Mouse (Mus musculus): Measurements from ENCODE around the gene Endov. TPM values are rescaled to one million over a fixed set of nuclear protein-coding genes. Genes with fewer than 3 reads are reported as not detected.

Gene Endov
- 10 to 100 TPM; 35.8 to 35.9 TPM for total RNA-seq (2021)
- long read RNA-seq, experiment 1, full-length matches to known transcripts, result 2 of 13 reads
- long read RNA-seq, experiment 1, partial matches to known transcripts, result 2 of 13 reads
- long read RNA-seq, experiment 1, other reads (novel, unspliced or antisense), result 9 of 13 reads
- long read RNA-seq, experiment 2, full-length matches to known transcripts, result 6 of 26 reads
- long read RNA-seq, experiment 2, partial matches to known transcripts, result 4 of 26 reads
- long read RNA-seq, experiment 2, other reads (novel, unspliced or antisense), result 16 of 26 reads

DNA sequence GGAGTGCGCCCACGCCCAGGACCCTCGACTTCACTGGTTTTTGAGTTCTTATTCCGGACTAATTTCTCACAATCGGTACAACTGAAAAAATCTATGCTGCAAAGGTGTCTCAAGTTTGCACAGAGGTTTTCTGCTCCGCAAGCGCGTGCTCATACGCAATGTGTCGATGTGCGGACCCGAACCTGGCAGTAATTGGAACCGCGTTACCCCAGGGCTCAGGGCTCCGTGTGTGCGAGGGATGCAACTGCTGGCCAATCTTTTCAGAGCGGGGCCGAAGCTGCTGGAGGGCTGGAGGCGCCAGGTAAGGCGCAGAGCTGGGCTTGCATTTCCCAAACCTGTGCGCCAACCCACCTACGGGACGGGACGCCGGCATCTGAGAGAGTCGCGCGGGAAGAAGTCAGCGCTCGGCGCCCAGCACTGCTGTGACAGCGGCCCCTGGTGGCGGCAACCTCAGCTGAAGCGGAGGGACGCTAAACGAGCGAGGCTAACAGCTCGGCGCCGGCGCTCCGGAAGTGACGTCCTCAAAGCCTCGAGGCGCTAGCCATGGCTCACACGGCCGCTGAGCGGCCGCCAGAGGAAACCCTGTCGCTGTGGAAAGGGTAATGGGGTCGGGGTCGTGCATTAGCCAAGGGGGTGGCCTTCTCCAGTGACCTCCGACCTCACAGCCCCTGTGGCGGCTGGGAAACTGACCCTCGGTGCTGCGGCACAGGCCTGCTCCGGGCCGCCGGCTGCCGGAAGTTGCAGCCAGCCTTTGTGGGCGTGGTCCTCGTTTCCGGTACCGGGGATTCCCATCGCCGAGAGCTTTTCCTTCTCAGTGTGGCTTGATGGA lies at the start of gene Endov:
Gene Endov (plus strand): TSS at position 487 of the 829 bp plus-strand sequence.
- TF ChIP-seq CTCF (conservative IDR thresholded peaks at IDR 0.05), result peak; percentile 99
- Histone ChIP-seq H3K4me3 (peak within 1 kb of the TSS; percentile 55), H3K27ac (peak within 1 kb of the TSS; percentile 99)
- DNase-seq (ENCODE audit: low spot score in 2 of 2), result peak; percentile 96 to 99

- TF ChIP-seq CTCF (conservative IDR thresholded peaks at IDR 0.05), result peak; percentile 48
- DNase-seq (ENCODE audit: low spot score in 2 of 2), result no peak
- no peak overlapping the region for H3K27ac ChIP-seq
- H3K4me3 ChIP-seq, result no peak overlapping the region
These were observed 48.9 kb upstream of the Endov start for GRCm38 (mm10) chr11:119442199-119442598.

DNA sequence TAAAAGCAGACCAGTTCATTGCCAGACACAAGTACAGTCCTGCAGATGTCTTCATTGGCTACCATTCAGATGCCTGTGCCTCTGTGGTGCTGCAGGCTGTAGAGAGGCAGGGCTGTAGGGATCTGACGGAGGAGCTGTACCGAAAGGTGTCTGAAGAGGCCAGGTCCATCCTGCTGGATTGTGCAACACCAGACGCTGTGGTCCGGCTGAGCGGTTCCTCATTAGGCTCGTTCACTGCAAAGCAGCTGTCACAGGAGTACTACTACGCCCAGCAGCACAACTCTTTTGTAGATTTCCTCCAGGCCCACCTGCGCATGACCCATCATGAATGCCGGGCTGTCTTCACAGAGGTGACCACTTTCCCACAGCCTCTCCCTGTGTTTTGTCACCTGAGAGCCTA lies 47.7 kb upstream of the Endov start:
- H3K27ac ChIP-seq, result no peak overlapping the region
- no peak overlapping the region for H3K4me3 ChIP-seq
- TF ChIP-seq CTCF (conservative IDR thresholded peaks at IDR 0.05), result no peak
- no peak for DNase-seq (ENCODE audit: low spot score in 2 of 2)

GRCm38 (mm10) chr11:119456097-119456496 lies 35.0 kb upstream of the Endov start:
- no peak overlapping the region for H3K27ac ChIP-seq
- TF ChIP-seq CTCF (conservative IDR thresholded peaks at IDR 0.05), result no peak
- H3K4me3 ChIP-seq, result no peak overlapping the region
- no peak for DNase-seq (ENCODE audit: low spot score in 2 of 2)

DNA sequence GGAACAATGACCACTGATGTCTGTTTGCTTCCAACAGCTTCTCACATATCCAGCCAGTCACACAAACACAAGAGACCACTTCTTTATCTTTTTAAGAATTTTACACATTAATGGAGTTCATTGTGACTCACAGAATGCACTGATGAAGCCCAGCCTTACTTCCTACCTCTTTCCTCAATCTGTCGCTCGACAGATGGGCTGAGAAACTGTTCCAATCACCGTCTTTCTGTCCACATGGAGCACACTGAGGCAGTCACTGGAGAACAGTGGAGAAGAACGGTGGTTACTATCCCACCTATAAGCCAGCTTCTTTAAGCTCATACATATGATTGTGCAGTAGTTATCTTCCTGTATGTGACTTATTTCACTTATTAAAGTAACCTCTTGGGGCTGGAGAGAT lies 13.3 kb upstream of the Endov start:
- TF ChIP-seq CTCF (conservative IDR thresholded peaks at IDR 0.05), result no peak
- H3K27ac ChIP-seq, result no peak overlapping the region
- no peak overlapping the region for H3K4me3 ChIP-seq
- DNase-seq (ENCODE audit: low spot score in 2 of 2), result peak; percentile 25 to 49

DNA sequence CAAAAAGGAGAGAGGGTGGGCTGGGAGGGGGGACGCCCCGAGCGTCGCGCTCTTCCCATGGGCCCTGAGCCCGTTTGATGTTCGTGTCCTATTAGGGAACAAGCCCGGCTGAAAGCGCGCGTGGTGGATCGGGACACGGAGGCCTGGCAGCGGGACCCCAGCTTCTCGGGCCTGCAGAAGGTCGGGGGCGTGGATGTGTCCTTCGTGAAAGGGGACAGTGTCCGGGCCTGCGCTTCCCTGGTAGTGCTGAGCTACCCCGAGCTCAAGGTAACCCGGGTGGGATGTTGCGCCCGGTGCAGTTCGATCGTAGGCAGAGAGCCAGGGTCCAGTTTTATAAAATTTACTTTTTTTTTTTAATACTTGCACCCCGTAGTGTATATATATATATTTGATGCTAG lies 542 bp downstream of the Endov start:
- no peak for TF ChIP-seq CTCF (conservative IDR thresholded peaks at IDR 0.05)
- Histone ChIP-seq H3K27ac (peak overlapping the region; percentile 99), H3K4me3 (peak overlapping the region; percentile 55)
- DNase-seq (ENCODE audit: low spot score in 2 of 2), result no peak

- TF ChIP-seq CTCF (conservative IDR thresholded peaks at IDR 0.05), result no peak
- Histone ChIP-seq H3K27ac (no peak overlapping the region), H3K4me3 (no peak overlapping the region)
- no peak for DNase-seq (ENCODE audit: low spot score in 2 of 2)
These were observed 1.7 kb downstream of the Endov start for GRCm38 (mm10) chr11:119492830-119493229.

- DNase-seq (ENCODE audit: low spot score in 2 of 2), result no peak
- Histone ChIP-seq H3K27ac (no peak overlapping the region), H3K4me3 (no peak overlapping the region)
- TF ChIP-seq CTCF (conservative IDR thresholded peaks at IDR 0.05), result no peak
These were observed 2.4 kb downstream of the Endov start for GRCm38 (mm10) chr11:119493516-119493915.

- H3K4me3 ChIP-seq, result no peak overlapping the region
- no peak for TF ChIP-seq CTCF (conservative IDR thresholded peaks at IDR 0.05)
- DNase-seq (ENCODE audit: low spot score in 2 of 2), result peak; percentile 71 to 78
- H3K27ac ChIP-seq, result peak overlapping the region; percentile 80
These were observed 5.0 kb downstream of the Endov start for GRCm38 (mm10) chr11:119496147-119496546.

GRCm38 (mm10) chr11:119497451-119497850 lies 6.3 kb downstream of the Endov start:
- no peak for TF ChIP-seq CTCF (conservative IDR thresholded peaks at IDR 0.05)
- DNase-seq (ENCODE audit: low spot score in 2 of 2), result no peak
- H3K27ac ChIP-seq, result peak overlapping the region; percentile 80
- no peak overlapping the region for H3K4me3 ChIP-seq

DNA sequence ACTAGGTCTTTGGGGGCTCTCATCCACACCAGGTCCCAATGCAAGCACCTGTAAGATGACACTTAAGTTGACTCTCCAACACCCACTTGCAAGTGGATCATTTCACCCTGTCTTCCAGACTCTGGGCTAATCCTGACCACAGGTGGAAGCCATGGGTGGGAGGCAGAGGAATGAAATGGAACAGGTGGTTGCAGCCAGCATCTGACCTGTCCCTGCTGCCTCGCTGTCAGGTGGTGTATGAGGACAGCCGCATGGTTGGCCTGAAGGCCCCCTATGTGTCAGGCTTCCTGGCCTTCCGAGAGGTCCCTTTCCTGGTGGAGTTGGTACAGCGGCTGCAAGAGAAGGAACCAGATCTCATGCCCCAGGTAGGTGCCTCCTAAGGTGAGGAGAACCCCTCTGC lies 8.2 kb downstream of the Endov start:
- no peak for TF ChIP-seq CTCF (conservative IDR thresholded peaks at IDR 0.05)
- Histone ChIP-seq H3K4me3 (no peak overlapping the region), H3K27ac (peak overlapping the region; percentile 23; the same call in 1 of the 2 replicates)
- DNase-seq (ENCODE audit: low spot score in 2 of 2), result no peak

- DNase-seq (ENCODE audit: low spot score in 2 of 2), result no peak
- H3K4me3 ChIP-seq, result no peak overlapping the region
- TF ChIP-seq CTCF (conservative IDR thresholded peaks at IDR 0.05), result no peak
- H3K27ac ChIP-seq, result no peak overlapping the region
These were observed 8.9 kb downstream of the Endov start for GRCm38 (mm10) chr11:119500011-119500410.

GRCm38 (mm10) chr11:119503675-119504074 lies 12.5 kb downstream of the Endov start:
- Histone ChIP-seq H3K4me3 (no peak overlapping the region), H3K27ac (peak overlapping the region; percentile 69)
- TF ChIP-seq CTCF (conservative IDR thresholded peaks at IDR 0.05), result peak; percentile 100
- peak; percentile 72 to 90 for DNase-seq (ENCODE audit: low spot score in 2 of 2)
